Mouse (Mus musculus) liver, embryonic 16.5 days (tissue): ENCODE measurements at regions not wholly inside any gene's neighbourhood (a gene's known extent, or its start where the extent isn't known, plus 50 kb on each side); places are given as distances from the start of the nearest gene placed in this dataset.

Experiments used
- ATAC-seq: fragments of 200-750 bp; cut with Nextera tagmentation; 2 replicates; pipeline ENCODE4 v1.8.0; 2017; ENCODE audit warnings: low read depth, mild to moderate bottlenecking, moderate number of reproducible peaks, moderate library complexity
- H3K27ac ChIP-seq: fragments of 300-500 bp; sonication (generic); 2 replicates; pipeline ENCODE4 v1.5.1; 2014; ENCODE audit warnings: mild to moderate bottlenecking, low read length
- H3K27me3 ChIP-seq: fragments of 300-500 bp; sonication (generic); 2 replicates; pipeline ENCODE4 v1.6.1; 2014; ENCODE audit warnings: low read depth, low read length, mixed read lengths; ENCODE audit not compliant: control insufficient read depth, insufficient read depth
- H3K36me3 ChIP-seq: fragments of 300-500 bp; sonication (generic); 2 replicates; pipeline ENCODE4 v1.6.1; 2014; ENCODE audit warnings: mild to moderate bottlenecking; ENCODE audit not compliant: control insufficient read depth, insufficient read depth
- H3K4me1 ChIP-seq: fragments of 300-500 bp; sonication (generic); 2 replicates; pipeline ENCODE4 v1.6.1; 2014; ENCODE audit warnings: low read depth, low read length, mixed read lengths; ENCODE audit not compliant: control insufficient read depth
- H3K4me2 ChIP-seq: fragments of 300-500 bp; sonication (generic); 2 replicates; pipeline ENCODE4 v1.6.1; 2014; ENCODE audit warnings: low read depth, low read length, mixed read lengths
- H3K4me3 ChIP-seq: fragments of 300-500 bp; sonication (generic); 2 replicates; pipeline ENCODE4 v1.5.1; 2014; ENCODE audit warnings: low read depth, mild to moderate bottlenecking, low read length
- H3K9ac ChIP-seq: fragments of 300-500 bp; sonication (generic); 2 replicates; pipeline ENCODE4 v1.6.1; 2014; ENCODE audit warnings: low read depth, low read length
- H3K9me3 ChIP-seq: fragments of 300-500 bp; sonication (generic); replicated peaks from 2 replicates; pipeline ENCODE4 v1.6.1; 2016; ENCODE audit warnings: low read length; ENCODE audit not compliant: control insufficient read depth
- WGBS: fragments of 180-500 bp; shearing (Covaris S2); extraction: QIAGEN DNeasy Blood & Tissue Kit; methylation state at CpG from one replicate; pipeline ENCODE4 v1.1.7; 2014; ENCODE audit not compliant: insufficient replicate concordance; 5-methylcytosine and 5-hydroxymethylcytosine counted together

DNA sequence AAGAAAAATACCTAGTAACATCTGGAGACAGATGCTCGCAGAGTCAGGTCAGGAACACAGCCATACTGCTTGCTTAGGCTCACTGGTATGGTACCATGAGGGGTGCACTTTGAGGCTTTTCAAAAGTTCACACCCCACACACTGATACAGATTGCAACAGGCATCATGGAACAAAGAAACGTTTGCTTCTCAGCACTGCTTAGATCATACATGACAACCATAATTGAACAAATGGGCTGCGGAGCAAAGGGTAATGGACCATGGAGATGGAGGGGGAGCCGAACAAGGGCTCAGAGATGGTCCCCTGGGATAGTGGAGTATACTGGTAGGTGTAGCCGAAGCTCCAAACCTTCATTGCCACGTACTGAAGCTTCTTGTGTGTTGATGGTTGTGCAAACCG, 228.6 kb upstream of the Tll1 start:
- WGBS, result 60% methylated on average over 7 of the region's 7 CpGs
- no peaks in the 10 kb centered on the region for H3K4me1 ChIP-seq
- no peaks in the 10 kb centered on the region for H3K36me3 ChIP-seq
- no peak for ATAC-seq
- H3K27me3 ChIP-seq, result no peaks in the 10 kb centered on the region
- no peak overlapping the region for H3K4me2 ChIP-seq
- H3K9ac ChIP-seq, result no peak overlapping the region
- H3K27ac ChIP-seq, result no peak overlapping the region
- no peaks in the 10 kb centered on the region for H3K9me3 ChIP-seq
- H3K4me3 ChIP-seq, result no peak overlapping the region

DNA sequence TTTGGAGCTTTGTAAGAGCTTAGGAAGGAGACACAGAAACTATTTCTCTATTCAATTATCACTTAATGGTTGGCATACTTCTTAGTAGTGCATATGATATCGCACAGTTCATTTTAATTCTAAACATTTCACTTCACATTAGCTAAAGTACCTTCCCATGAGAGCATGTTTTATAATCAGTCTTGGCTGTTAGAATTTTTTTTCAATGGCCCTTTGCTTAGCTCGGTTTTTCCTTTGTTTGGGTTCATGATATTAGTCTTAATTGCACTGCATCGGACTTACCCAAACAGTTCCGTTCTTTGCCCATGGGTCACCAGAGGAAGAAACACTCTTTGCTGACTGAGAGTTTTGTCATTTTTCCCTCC, 216.8 kb upstream of the Tll1 start:
- Histone ChIP-seq H3K27me3 (no peaks in the 10 kb centered on the region), H3K4me2 (no peak overlapping the region), H3K27ac (no peak overlapping the region), H3K9me3 (no peaks in the 10 kb centered on the region), H3K9ac (no peak overlapping the region), H3K4me3 (no peak overlapping the region), H3K4me1 (no peaks in the 10 kb centered on the region), H3K36me3 (no peaks in the 10 kb centered on the region)
- ATAC-seq, result no peak
- 68% methylated on average over 4 of the region's 4 CpGs for WGBS

GRCm38 (mm10) chr8:64422200-64422849, 216.3 kb upstream of the Tll1 start:
- no peak overlapping the region for H3K9ac ChIP-seq
- H3K36me3 ChIP-seq, result no peaks in the 10 kb centered on the region
- WGBS, result 52% methylated on average over 8 of the region's 8 CpGs
- no peak overlapping the region for H3K4me3 ChIP-seq
- H3K4me1 ChIP-seq, result no peaks in the 10 kb centered on the region
- no peaks in the 10 kb centered on the region for H3K27me3 ChIP-seq
- H3K9me3 ChIP-seq, result no peaks in the 10 kb centered on the region
- H3K4me2 ChIP-seq, result no peak overlapping the region
- ATAC-seq, result no peak
- no peak overlapping the region for H3K27ac ChIP-seq

- no peak overlapping the region for H3K4me3 ChIP-seq
- no peak for ATAC-seq
- H3K27ac ChIP-seq, result no peak overlapping the region
- no peaks in the 10 kb centered on the region for H3K9me3 ChIP-seq
- H3K9ac ChIP-seq, result no peak overlapping the region
- H3K4me2 ChIP-seq, result no peak overlapping the region
- no peaks in the 10 kb centered on the region for H3K4me1 ChIP-seq
- WGBS, result 76% methylated on average over 6 of the region's 6 CpGs
- no peaks in the 10 kb centered on the region for H3K27me3 ChIP-seq
- H3K36me3 ChIP-seq, result no peaks in the 10 kb centered on the region
Measured at GRCm38 (mm10) chr8:64421502-64422199, 215.6 kb upstream of the Tll1 start.

- no peaks in the 10 kb centered on the region for H3K9me3 ChIP-seq
- H3K4me2 ChIP-seq, result no peak overlapping the region
- no peaks in the 10 kb centered on the region for H3K36me3 ChIP-seq
- no peaks in the 10 kb centered on the region for H3K27me3 ChIP-seq
- no peaks in the 10 kb centered on the region for H3K4me1 ChIP-seq
- no peak overlapping the region for H3K27ac ChIP-seq
- ATAC-seq, result no peak
- H3K4me3 ChIP-seq, result no peak overlapping the region
- 69% methylated on average over 15 of the region's 15 CpGs for WGBS
- H3K9ac ChIP-seq, result no peak overlapping the region
Measured at GRCm38 (mm10) chr8:64412488-64413188, 206.6 kb upstream of the Tll1 start.

- Histone ChIP-seq H3K27ac (no peak overlapping the region), H3K9ac (no peak overlapping the region), H3K4me2 (no peak overlapping the region), H3K4me1 (no peaks in the 10 kb centered on the region), H3K36me3 (no peaks in the 10 kb centered on the region), H3K27me3 (no peaks in the 10 kb centered on the region), H3K9me3 (no peaks in the 10 kb centered on the region), H3K4me3 (no peak overlapping the region)
- no peak for ATAC-seq
- 60% methylated on average over 9 of the region's 9 CpGs for WGBS
Measured at GRCm38 (mm10) chr8:64406775-64407490, 200.9 kb upstream of the Tll1 start.

- H3K9ac ChIP-seq, result no peak overlapping the region
- H3K36me3 ChIP-seq, result no peaks in the 10 kb centered on the region
- no peaks in the 10 kb centered on the region for H3K9me3 ChIP-seq
- no peak overlapping the region for H3K27ac ChIP-seq
- ATAC-seq, result no peak
- no peaks in the 10 kb centered on the region for H3K4me1 ChIP-seq
- 68% methylated on average over 3 of the region's 3 CpGs for WGBS
- H3K4me2 ChIP-seq, result no peak overlapping the region
- no peak overlapping the region for H3K4me3 ChIP-seq
- no peaks in the 10 kb centered on the region for H3K27me3 ChIP-seq
Measured at GRCm38 (mm10) chr8:64399554-64399953, 193.5 kb upstream of the Tll1 start.

DNA sequence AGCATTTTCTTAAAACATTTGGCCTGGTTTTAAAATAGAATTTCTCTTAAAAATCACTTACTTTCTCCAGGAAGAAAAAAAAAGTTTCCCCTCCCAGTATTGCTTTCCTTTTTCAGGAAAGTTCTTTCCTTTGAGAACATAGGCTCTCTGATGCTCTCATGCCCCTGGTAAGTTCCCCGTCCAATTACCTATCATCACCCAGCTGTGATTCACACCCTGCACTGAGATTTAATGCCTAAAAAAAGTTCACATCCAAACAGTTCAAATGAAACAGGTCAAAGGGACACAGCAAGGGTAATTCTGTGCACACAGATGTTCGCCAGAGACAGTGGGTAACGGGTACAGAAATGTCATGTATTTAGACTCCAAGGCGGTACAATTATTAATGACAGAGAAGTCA, 191.8 kb upstream of the Tll1 start:
- WGBS, result 72% methylated on average over 4 of the region's 4 CpGs
- no peaks in the 10 kb centered on the region for H3K27me3 ChIP-seq
- H3K4me1 ChIP-seq, result no peaks in the 10 kb centered on the region
- H3K4me3 ChIP-seq, result no peak overlapping the region
- ATAC-seq, result no peak
- no peak overlapping the region for H3K27ac ChIP-seq
- no peaks in the 10 kb centered on the region for H3K9me3 ChIP-seq
- H3K4me2 ChIP-seq, result no peak overlapping the region
- H3K9ac ChIP-seq, result no peak overlapping the region
- H3K36me3 ChIP-seq, result no peaks in the 10 kb centered on the region

GRCm38 (mm10) chr8:64395816-64396215, 189.7 kb upstream of the Tll1 start:
- Histone ChIP-seq H3K27ac (no peak overlapping the region), H3K4me3 (no peak overlapping the region), H3K27me3 (no peaks in the 10 kb centered on the region), H3K4me2 (no peak overlapping the region), H3K9me3 (no peaks in the 10 kb centered on the region), H3K36me3 (no peaks in the 10 kb centered on the region), H3K4me1 (no peaks in the 10 kb centered on the region), H3K9ac (no peak overlapping the region)
- 69% methylated on average over 5 of the region's 5 CpGs for WGBS
- ATAC-seq, result no peak
